Mouse (Mus musculus) C2C12 (cell line): ENCODE measurements around the gene Cdyl2.

Experiments
- CTCF ChIP-seq: IDR thresholded peaks from one replicate; pipeline ENCODE4 v1.5.1; 2011; ENCODE audit not compliant: control insufficient read depth, insufficient read depth, insufficient read length
- FOSL1 ChIP-seq: IDR thresholded peaks from one replicate; pipeline ENCODE4 v1.8.0; 2011; ENCODE audit warnings: mild to moderate bottlenecking, low read length; ENCODE audit not compliant: poor library complexity, insufficient read depth, severe bottlenecking
- MAX ChIP-seq: IDR thresholded peaks from one replicate; pipeline ENCODE4 v1.6.1; 2011; ENCODE audit warnings: mild to moderate bottlenecking, control low read depth
- MYOG ChIP-seq: IDR thresholded peaks from one replicate; pipeline ENCODE4 v1.6.1; 2011; ENCODE audit not compliant: control insufficient read depth, insufficient read length; ENCODE audit errors: extremely low read depth
- USF1 ChIP-seq: IDR thresholded peaks from one replicate; pipeline ENCODE4 v1.6.1; 2011; ENCODE audit warnings: low read depth, mild to moderate bottlenecking, control low read depth, moderate library complexity

GRCm38 (mm10) chr8:116614901-116615300 is 117.9 kb downstream of the Cdyl2 start:
- TF ChIP-seq CTCF (no peak), MYOG (no peak), MAX (no peak), FOSL1 (no peak), USF1 (no peak)
